Mouse (Mus musculus): ENCODE measurements around the gene A630095E13Rik. TPM values are rescaled to one million over a fixed set of nuclear protein-coding genes. Genes with fewer than 3 reads are reported as not detected.
"Not testable (repeated sequence)": the region's sequence is repeated elsewhere in the genome, so short reads cannot be mapped to it uniquely, and the experiment has no call there.

A630095E13Rik gene
- total RNA-seq (2021) = not detected in 2 replicates
- long read RNA-seq = 0 reads

DNA sequence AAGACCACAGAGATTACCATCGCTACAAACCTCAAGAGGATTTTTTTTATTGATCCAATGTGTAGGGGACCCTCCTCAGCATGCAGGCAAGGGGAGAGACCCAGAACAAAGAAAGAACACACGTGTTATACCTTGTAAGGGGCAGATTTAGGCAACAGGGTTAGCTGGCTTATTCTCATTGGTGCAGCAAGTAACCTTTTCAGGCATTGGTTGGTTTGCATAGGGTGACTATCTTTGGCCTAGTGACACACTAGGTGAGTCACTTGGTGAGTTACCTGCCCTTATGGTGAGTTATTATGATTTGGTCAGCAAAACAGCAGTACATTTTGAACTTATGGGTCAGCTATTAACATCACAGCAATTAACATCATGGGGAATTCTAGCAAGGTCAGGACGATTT lies at the start of gene A630095E13Rik:
TSS of gene A630095E13Rik (minus strand) at position 101 of the 400 bp plus-strand sequence.
- not testable (repeated sequence) for DNase-seq

- DNase-seq = no peak
Measured at GRCm38 (mm10) chr9:36692920-36693319, 49.7 kb upstream of the A630095E13Rik start, which contains the start of gene Acrv1. TSS of gene Acrv1 (plus strand) at chr9:36693220.

- DNase-seq = peak; percentile 2
Measured at GRCm38 (mm10) chr9:36687329-36687728, 44.2 kb upstream of the A630095E13Rik start.

DNA sequence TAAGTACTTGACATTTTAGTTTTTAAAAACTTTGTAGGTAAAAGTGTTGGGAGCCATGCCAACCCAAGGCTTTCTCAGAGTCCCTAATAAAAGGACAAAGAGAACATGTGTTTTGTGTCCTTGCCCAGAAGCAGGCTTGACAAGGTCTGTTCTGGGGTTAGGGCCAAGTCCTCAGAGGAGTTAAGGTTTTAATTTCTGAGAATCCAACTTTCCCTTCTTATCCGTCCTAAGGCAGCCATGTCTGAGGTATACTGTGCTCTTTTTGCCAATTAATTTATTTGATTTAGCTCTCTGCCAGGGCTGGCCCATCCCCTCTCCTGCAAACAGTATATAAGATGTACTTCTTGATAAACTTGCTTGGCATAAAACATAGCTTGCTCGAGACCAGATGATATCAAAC lies 38.2 kb upstream of the A630095E13Rik start:
- DNase-seq = no peak

Other genes starting within 250 kb of the A630095E13Rik start
- not detected in 2 replicates for gene Gm7257, start 211.5 kb downstream of the A630095E13Rik start, total RNA-seq (2021)
- gene Gm9513, start 167.7 kb downstream of the A630095E13Rik start, total RNA-seq (2021) = not detected in 2 replicates
- gene Gm5615, start 101.4 kb downstream of the A630095E13Rik start, total RNA-seq (2021) = not detected in 2 replicates
- not detected in 2 replicates for gene Gm17689, start 60.7 kb downstream of the A630095E13Rik start, total RNA-seq (2021)
- not detected in 2 replicates for gene Acrv1, start 49.8 kb upstream of the A630095E13Rik start, total RNA-seq (2021)
- gene Chek1, start 83.7 kb upstream of the A630095E13Rik start, total RNA-seq (2021) = 5.8 and 8.1 TPM in 2 replicates
- 189 and 263 TPM in 2 replicates for gene Stt3a, start 124.3 kb upstream of the A630095E13Rik start, total RNA-seq (2021)
- 118 and 131 TPM in 2 replicates for gene Ei24, start 154.0 kb upstream of the A630095E13Rik start, total RNA-seq (2021)
- gene Fez1, start 178.5 kb upstream of the A630095E13Rik start, total RNA-seq (2021) = 4.0 and 4.7 TPM in 2 replicates